Mouse (Mus musculus): ENCODE results near the gene Sord. TPM values are rescaled to one million over a fixed set of nuclear protein-coding genes. Genes with fewer than 3 reads are reported as not detected.

The Sord gene
- polyA plus RNA-seq, 1 experiment from 2014 or later = 49.7 TPM

DNA sequence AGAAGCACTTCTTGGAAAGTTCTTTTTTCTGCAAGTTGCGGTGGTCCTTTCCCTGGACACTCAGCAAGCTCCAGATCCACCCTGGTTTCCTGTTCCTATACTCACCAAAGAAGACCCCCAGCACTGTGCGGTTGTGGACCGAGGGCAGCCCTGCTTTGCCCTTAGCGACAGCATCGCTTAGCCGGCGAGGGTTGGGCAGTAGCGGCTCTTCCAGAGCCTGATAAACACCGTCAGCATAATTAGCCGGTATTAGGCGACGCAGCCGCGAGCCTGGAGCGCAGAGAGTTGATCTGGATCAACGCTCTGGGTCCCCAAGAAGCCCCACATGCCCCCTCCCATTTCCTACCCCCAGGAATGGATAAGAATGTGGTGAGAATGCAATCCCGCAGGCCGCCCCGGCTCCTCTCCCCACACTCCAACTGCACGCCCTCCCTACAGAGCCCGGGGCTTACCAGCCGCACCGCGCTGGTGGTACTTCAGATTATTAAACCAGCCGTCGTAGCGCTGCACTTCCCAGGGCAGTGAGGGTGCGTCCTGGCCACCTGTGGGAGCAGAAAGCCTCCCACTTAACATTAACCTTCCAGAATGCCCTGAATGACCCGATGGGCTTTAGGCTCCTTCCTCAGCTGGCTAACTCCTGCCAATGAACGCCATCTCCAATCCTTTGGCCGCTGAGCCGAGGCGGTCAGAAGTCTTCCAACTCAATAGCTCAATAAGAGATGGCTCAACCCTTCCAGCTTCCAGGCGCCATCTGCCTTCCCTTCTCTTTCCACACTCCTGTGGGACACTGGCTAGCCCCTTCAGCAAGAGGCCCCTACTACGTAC, 62.9 kb downstream of the Sord start:
- 2% methylated on average over 35 of the region's 35 CpGs for WGBS
- TF ChIP-seq EP300 (optimal IDR thresholded peaks at IDR 0.05) = no peak
- TF ChIP-seq CTCF (IDR thresholded peaks at IDR 0.05; ENCODE audit: low read depth) = no peak
- peak overlapping the region; percentile 19 for H3K4me3 ChIP-seq (ENCODE audit: low read depth, low read length)

DNA sequence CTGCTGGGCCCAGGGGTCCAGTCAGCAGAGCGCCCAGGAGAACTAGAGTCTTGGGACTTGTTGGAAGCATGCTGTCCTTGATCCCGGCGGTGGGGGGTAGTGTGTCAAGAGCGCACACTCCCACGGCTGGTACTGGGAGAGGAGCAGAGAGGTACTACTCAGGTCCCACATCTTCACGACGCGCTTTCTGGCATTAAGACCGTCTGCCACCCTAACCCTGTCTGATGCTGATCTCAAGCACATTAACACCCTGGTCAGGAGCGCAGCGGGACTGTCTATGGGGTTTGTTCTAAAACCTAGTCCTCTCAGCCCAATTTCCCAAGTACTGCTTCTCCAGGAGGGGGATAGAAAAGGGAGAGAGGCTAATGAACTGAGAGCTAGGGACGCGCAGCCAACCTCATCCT, 63.5 kb downstream of the Sord start, which contains the start of gene Duox2:
Duox2 (minus strand) TSS at position 354 of the 404 bp plus-strand sequence.
- Histone ChIP-seq H3K27ac (replicated peaks) (no peak within 1 kb of the TSS), H3K27me3 (ENCODE audit: control insufficient read depth, insufficient read depth, low read length) (peaks cover 22% of the 10 kb centered on the region; the same call in 1 of the 2 replicates), H3K4me2 (replicated peaks; ENCODE audit: low read depth) (peak within 1 kb of the TSS; percentile 48), H3K9me3 (ENCODE audit: control insufficient read depth, low read length) (no peaks in the 10 kb centered on the region), H3K9ac (ENCODE audit: low read length) (no peak within 1 kb of the TSS), H3K4me1 (replicated peaks; ENCODE audit: control insufficient read depth, insufficient read depth) (no peaks in the 10 kb centered on the region; the same call in 1 of the 2 replicates), H3K36me3 (ENCODE audit: control insufficient read depth, insufficient read depth, low read length) (no peaks in the 10 kb centered on the region), H3K4me3 (ENCODE audit: low read depth, low read length) (peak within 1 kb of the TSS; percentile 19)
- TF ChIP-seq CTCF (IDR thresholded peaks at IDR 0.05; ENCODE audit: low read depth) = no peak
- no peak for TF ChIP-seq EP300 (optimal IDR thresholded peaks at IDR 0.05)
- no peak for DNase-seq (ENCODE audit: low spot score)
- 3% methylated on average over 13 of the region's 13 CpGs for WGBS
- no peak for ATAC-seq (ENCODE audit: low FRiP score, low TSS enrichment)

More for the DNA sequence above, 62.9 kb downstream of the Sord start:
- peak overlapping the region; percentile 48 for H3K4me2 ChIP-seq (replicated peaks; ENCODE audit: low read depth)
- no peak overlapping the region for H3K27ac ChIP-seq (replicated peaks)
- H3K36me3 ChIP-seq (ENCODE audit: control insufficient read depth, insufficient read depth, low read length) = no peaks in the 10 kb centered on the region
- ATAC-seq (ENCODE audit: low FRiP score, low TSS enrichment) = no peak
- DNase-seq (ENCODE audit: low spot score) = no peak
- H3K4me1 ChIP-seq (replicated peaks; ENCODE audit: control insufficient read depth, insufficient read depth) = no peaks in the 10 kb centered on the region; the same call in 1 of the 2 replicates
- H3K9me3 ChIP-seq (ENCODE audit: control insufficient read depth, low read length) = no peaks in the 10 kb centered on the region
- H3K27me3 ChIP-seq (ENCODE audit: control insufficient read depth, insufficient read depth, low read length) = peaks cover 22% of the 10 kb centered on the region; the same call in 1 of the 2 replicates
- no peak overlapping the region for H3K9ac ChIP-seq (ENCODE audit: low read length)

DNA sequence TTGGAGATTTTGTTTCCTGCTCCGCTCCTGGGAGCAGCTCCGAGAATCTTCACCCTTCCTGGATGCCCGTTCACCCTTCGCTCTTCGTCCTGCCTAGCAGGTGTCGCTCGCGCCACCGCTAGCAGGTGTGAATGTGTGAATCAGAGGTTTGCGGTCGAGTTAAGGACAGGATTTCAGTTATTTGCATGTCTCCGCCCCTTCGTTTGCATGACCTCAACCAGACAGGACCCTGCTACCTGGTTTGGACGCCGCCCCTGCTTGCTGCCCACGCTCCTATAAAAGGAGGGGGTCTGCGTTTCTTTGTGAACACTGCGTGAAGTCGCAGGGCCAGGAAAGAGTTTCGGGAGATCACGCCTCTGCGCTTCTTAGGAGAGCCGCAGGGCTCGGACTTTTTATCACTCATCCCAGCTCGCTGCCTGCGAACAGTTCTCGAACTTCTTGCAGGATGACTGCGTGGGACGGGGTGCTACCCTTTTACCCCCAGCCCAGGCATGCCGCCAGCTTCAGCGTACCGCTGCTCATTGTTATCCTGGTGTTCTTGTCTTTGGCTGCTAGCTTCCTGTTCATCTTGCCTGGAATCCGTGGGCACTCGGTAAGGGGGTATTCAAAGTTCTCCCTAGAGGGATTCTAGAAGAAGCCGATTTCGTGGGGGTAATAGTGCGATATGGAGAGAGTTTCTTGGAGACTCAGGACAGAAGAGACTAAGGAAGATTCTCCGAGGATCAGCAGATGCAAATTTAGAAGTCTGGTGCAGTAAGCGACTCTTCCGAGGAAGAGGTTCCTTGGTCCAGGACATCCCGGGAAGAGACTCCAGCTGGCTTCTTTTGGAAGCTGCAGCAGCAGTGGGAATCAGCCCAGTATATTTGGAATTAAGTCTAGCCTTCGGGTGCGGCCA, 64.3 kb downstream of the Sord start, which contains the start of gene Duoxa2:
Duoxa2 (plus strand) TSS at position 305 of the 895 bp plus-strand sequence.
- H3K27me3 ChIP-seq (ENCODE audit: control insufficient read depth, insufficient read depth, low read length) = peaks cover 22% of the 10 kb centered on the region; the same call in 1 of the 2 replicates
- no peaks in the 10 kb centered on the region; the same call in 1 of the 2 replicates for H3K4me1 ChIP-seq (replicated peaks; ENCODE audit: control insufficient read depth, insufficient read depth)
- TF ChIP-seq CTCF (IDR thresholded peaks at IDR 0.05; ENCODE audit: low read depth) (no peak), EP300 (optimal IDR thresholded peaks at IDR 0.05) (no peak)
- H3K4me2 ChIP-seq (replicated peaks; ENCODE audit: low read depth) = peak within 1 kb of the TSS; percentile 48
- DNase-seq (ENCODE audit: low spot score) (peak; percentile 70), ATAC-seq (ENCODE audit: low FRiP score, low TSS enrichment) (peak; percentile 34)
- H3K4me3 ChIP-seq (ENCODE audit: low read depth, low read length) = peak within 1 kb of the TSS; percentile 19
- no peaks in the 10 kb centered on the region for H3K36me3 ChIP-seq (ENCODE audit: control insufficient read depth, insufficient read depth, low read length)
- H3K9ac ChIP-seq (ENCODE audit: low read length) = no peak within 1 kb of the TSS
- H3K27ac ChIP-seq (replicated peaks) = no peak within 1 kb of the TSS
- no peaks in the 10 kb centered on the region for H3K9me3 ChIP-seq (ENCODE audit: control insufficient read depth, low read length)
- WGBS = 1% methylated on average over 43 of the region's 43 CpGs

DNA sequence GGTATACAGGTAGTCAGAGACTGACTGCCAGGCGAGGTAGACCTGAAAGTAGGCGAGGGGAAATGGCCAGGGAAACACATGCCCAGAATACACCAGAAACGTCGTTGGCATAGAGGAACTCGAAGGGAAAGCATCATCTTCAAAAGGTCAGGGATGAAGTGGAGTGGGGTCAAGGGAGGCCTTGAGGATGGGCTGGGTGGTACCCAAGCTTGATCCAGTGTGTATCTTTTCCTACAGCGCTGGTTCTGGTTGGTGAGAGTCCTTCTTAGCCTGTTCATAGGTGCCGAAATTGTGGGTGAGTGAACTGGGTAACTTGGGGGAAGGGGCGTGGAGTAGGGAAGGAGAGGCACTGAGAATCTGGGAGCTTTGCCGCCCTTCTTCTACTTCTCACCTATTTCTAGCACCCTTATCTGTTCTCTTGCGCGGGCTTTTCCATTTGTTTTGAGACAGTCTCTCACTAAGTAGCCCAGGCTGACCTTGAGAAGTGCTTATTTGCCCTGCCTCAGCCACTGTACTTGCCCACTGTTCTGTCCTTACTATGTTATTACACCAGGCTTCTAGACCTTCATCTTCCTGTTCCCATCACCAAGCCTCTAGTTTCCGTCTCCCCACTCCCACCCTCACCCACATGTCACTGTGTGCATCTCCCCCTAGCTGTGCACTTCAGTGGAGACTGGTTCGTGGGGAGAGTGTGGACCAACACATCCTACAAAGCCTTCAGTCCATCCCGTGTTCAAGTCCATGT, 65.5 kb downstream of the Sord start:
- no peak for TF ChIP-seq EP300 (optimal IDR thresholded peaks at IDR 0.05)
- TF ChIP-seq CTCF (IDR thresholded peaks at IDR 0.05; ENCODE audit: low read depth) = 0 out of 2 replicates have a peak, but pooled peaks have one; percentile 18
- H3K9ac ChIP-seq (ENCODE audit: low read length) = no peak overlapping the region
- H3K4me1 ChIP-seq (replicated peaks; ENCODE audit: control insufficient read depth, insufficient read depth) = no peaks in the 10 kb centered on the region; the same call in 1 of the 2 replicates
- H3K27ac ChIP-seq (replicated peaks) = no peak overlapping the region
- no peak for ATAC-seq (ENCODE audit: low FRiP score, low TSS enrichment)
- no peak for DNase-seq (ENCODE audit: low spot score)
- 20% methylated on average over 14 of the region's 14 CpGs for WGBS
- H3K36me3 ChIP-seq (ENCODE audit: control insufficient read depth, insufficient read depth, low read length) = no peaks in the 10 kb centered on the region
- peaks cover 22% of the 10 kb centered on the region; the same call in 1 of the 2 replicates for H3K27me3 ChIP-seq (ENCODE audit: control insufficient read depth, insufficient read depth, low read length)
- H3K4me3 ChIP-seq (ENCODE audit: low read depth, low read length) = peak overlapping the region; percentile 19; the same call in 1 of the 2 replicates
- peak overlapping the region; percentile 3; the same call in 1 of the 2 replicates for H3K4me2 ChIP-seq (replicated peaks; ENCODE audit: low read depth)
- no peaks in the 10 kb centered on the region for H3K9me3 ChIP-seq (ENCODE audit: control insufficient read depth, low read length)

DNA sequence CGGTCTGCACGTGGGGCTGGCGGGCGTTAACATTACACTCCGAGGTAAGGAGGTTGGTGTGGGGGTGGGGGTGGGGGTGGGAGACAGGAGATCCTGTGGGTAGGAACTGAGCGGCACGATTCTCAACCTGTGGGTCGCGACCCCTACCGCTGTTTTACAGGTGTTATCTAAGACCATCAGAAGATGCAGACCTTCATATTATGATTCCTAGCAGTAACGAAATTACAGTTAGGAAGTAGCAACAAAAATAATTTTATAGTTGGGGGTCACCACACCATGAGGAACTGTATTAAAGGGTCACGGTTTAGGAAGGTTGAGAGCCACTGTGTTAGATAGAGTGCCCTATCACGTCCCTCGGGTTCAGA, 66.1 kb downstream of the Sord start:
- DNase-seq (ENCODE audit: low spot score) (no peak), ATAC-seq (ENCODE audit: low FRiP score, low TSS enrichment) (no peak)
- WGBS = 12% methylated on average over 14 of the region's 14 CpGs
- no peak overlapping the region for H3K9ac ChIP-seq (ENCODE audit: low read length)
- H3K9me3 ChIP-seq (ENCODE audit: control insufficient read depth, low read length) = no peaks in the 10 kb centered on the region
- no peaks in the 10 kb centered on the region; the same call in 1 of the 2 replicates for H3K4me1 ChIP-seq (replicated peaks; ENCODE audit: control insufficient read depth, insufficient read depth)
- TF ChIP-seq CTCF (IDR thresholded peaks at IDR 0.05; ENCODE audit: low read depth) = no peak
- no peak for TF ChIP-seq EP300 (optimal IDR thresholded peaks at IDR 0.05)
- H3K36me3 ChIP-seq (ENCODE audit: control insufficient read depth, insufficient read depth, low read length) = no peaks in the 10 kb centered on the region
- H3K27ac ChIP-seq (replicated peaks) = no peak overlapping the region
- peaks cover 22% of the 10 kb centered on the region; the same call in 1 of the 2 replicates for H3K27me3 ChIP-seq (ENCODE audit: control insufficient read depth, insufficient read depth, low read length)
- peak overlapping the region; percentile 35; the same call in 1 of the 2 replicates for H3K4me3 ChIP-seq (ENCODE audit: low read depth, low read length)
- peak overlapping the region; percentile 52 for H3K4me2 ChIP-seq (replicated peaks; ENCODE audit: low read depth)

Measured in stomach, postnatal 0 days (tissue).